Mouse (Mus musculus) olfactory bulb, adult 2 months (tissue): ENCODE data around the gene Bace1.

ENCODE experiments used
- CTCF ChIP-seq: fragments of 200-500 bp; IDR thresholded peaks from 2 replicates; pipeline ENCODE4 v1.5.1; 2012; ENCODE audit warnings: low read depth, mild to moderate bottlenecking, low read length, moderate library complexity; ENCODE audit not compliant: insufficient read depth
- POLR2A ChIP-seq: fragments of 200-500 bp; IDR thresholded peaks from 2 replicates; pipeline ENCODE4 v1.6.1; 2012; ENCODE audit warnings: mild to moderate bottlenecking, low read depth, low read length, moderate library complexity; ENCODE audit not compliant: insufficient read depth

DNA sequence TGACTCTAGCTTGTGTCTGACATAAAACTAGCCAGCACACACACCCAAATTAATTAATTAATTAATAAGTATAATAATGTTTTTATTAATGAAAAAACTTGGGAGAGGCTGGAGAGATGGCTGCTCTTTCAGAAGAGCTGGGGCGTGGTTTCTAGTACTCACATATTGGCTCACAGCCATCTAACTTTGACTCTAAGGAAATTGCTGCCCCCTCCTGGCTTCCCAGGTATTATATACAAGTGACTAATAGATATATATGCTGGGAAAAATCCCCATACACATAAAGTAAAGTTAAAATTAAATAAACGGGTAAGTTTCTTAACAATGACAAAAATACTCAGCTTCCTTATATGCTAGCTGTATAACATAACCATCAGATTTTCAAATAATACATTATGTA is 39.5 kb downstream of the Bace1 start:
- TF ChIP-seq CTCF (no peak), POLR2A (no peak)
